12 mouse cellular contexts compared by ENCODE assay signal in genomic region chr4:124563371-124563770, GRCm38 (mm10). TPM values are rescaled to one million over a fixed set of nuclear protein-coding genes. Genes with fewer than 3 reads are reported as not detected.
"Had no signal": no experiment of that assay in that cellular context is flagged by ENCODE, and none has a peak within 500 bp of the region (broad histone marks: within the 10 kb centered on the region; RNA-seq: fewer than 3 reads in every experiment).

No protein-coding gene starts in this region.

- DNase-seq: lung, adult 18-20 months; lung, embryonic 14.5 days; lung, postnatal 14 days; lung, postnatal 36 days; right cerebral cortex, adult 18-20 months; right cerebral cortex, postnatal 25 days; right cerebral cortex, postnatal 4 days; spleen, adult 18-20 months; thymus, adult 18-20 months; thymus, postnatal 14 days; thymus, postnatal 36 days had no signal

RNA-seq across cellular contexts. Expression of gene 3100002H09Rik, which starts 47.2 kb away (rescaled TPM):
- total RNA-seq: megakaryocyte-erythroid progenitor cell, adult 5-6 weeks had no signal
